Mouse (Mus musculus): ENCODE measurements around the gene Dvl2. TPM values are rescaled to one million over a fixed set of nuclear protein-coding genes. Genes with fewer than 3 reads are reported as not detected.

Gene Dvl2
- polyA plus RNA-seq, 1 experiment from 2014 or later: 45.9 TPM

GRCm38 (mm10) chr11:69998567-69999491, 1.6 kb upstream of the Dvl2 start:
- Histone ChIP-seq H3K4me2 (replicated peaks) (no peak overlapping the region), H3K4me3 (no peak overlapping the region), H3K27me3 (no peaks in the 10 kb centered on the region), H3K9ac (peak overlapping the region; percentile 18; the same call in 1 of the 2 replicates), H3K9me3 (replicated peaks) (no peaks in the 10 kb centered on the region), H3K27ac (no peak overlapping the region), H3K4me1 (peaks cover 47% of the 10 kb centered on the region), H3K36me3 (peaks cover 31% of the 10 kb centered on the region)
- 94% methylated on average over 27 of the region's 27 CpGs for WGBS
- ATAC-seq (ENCODE audit: low FRiP score): no peak

- no peak for ATAC-seq (ENCODE audit: low FRiP score)
- Histone ChIP-seq H3K4me3 (peak overlapping the region; percentile 82; the same call in 1 of the 2 replicates), H3K9ac (no peak overlapping the region), H3K4me2 (replicated peaks) (peak overlapping the region; percentile 70; the same call in 1 of the 2 replicates), H3K27me3 (no peaks in the 10 kb centered on the region), H3K4me1 (peaks cover 47% of the 10 kb centered on the region), H3K27ac (peak overlapping the region; percentile 98; the same call in 1 of the 2 replicates), H3K36me3 (peaks cover 25% of the 10 kb centered on the region), H3K9me3 (replicated peaks) (no peaks in the 10 kb centered on the region)
- WGBS: 90% methylated on average over 8 of the region's 8 CpGs
Measured at GRCm38 (mm10) chr11:69999666-70000065, 729 bp upstream of the Dvl2 start.

- Histone ChIP-seq H3K4me1 (peaks cover 44% of the 10 kb centered on the region), H3K4me2 (replicated peaks) (peak overlapping the region; percentile 70), H3K9me3 (replicated peaks) (no peaks in the 10 kb centered on the region), H3K36me3 (peaks cover 39% of the 10 kb centered on the region), H3K9ac (peak overlapping the region; percentile 79), H3K27ac (peak overlapping the region; percentile 98), H3K4me3 (peak overlapping the region; percentile 82), H3K27me3 (no peaks in the 10 kb centered on the region)
- WGBS: 16% methylated on average over 8 of the region's 8 CpGs
- no peak for ATAC-seq (ENCODE audit: low FRiP score)
Measured at GRCm38 (mm10) chr11:70001159-70001558, 764 bp downstream of the Dvl2 start.

- Histone ChIP-seq H3K9ac (0 out of 2 replicates have a peak overlapping the region, but pooled peaks have one; percentile 25), H3K4me1 (peaks cover 44% of the 10 kb centered on the region), H3K4me3 (peak overlapping the region; percentile 82), H3K27me3 (no peaks in the 10 kb centered on the region), H3K36me3 (peaks cover 46% of the 10 kb centered on the region), H3K4me2 (replicated peaks) (peak overlapping the region; percentile 70), H3K9me3 (replicated peaks) (no peaks in the 10 kb centered on the region), H3K27ac (no peak overlapping the region)
- no peak for ATAC-seq (ENCODE audit: low FRiP score)
Measured at GRCm38 (mm10) chr11:70001865-70002264, 1.5 kb downstream of the Dvl2 start.

- peak overlapping the region; percentile 70 for H3K4me2 ChIP-seq (replicated peaks)
- WGBS: 91% methylated on average over 2 of the region's 2 CpGs
- no peaks in the 10 kb centered on the region for H3K27me3 ChIP-seq
- H3K27ac ChIP-seq: no peak overlapping the region
- peaks cover 41% of the 10 kb centered on the region for H3K4me1 ChIP-seq
- ATAC-seq (ENCODE audit: low FRiP score): no peak
- no peaks in the 10 kb centered on the region for H3K9me3 ChIP-seq (replicated peaks)
- peak overlapping the region; percentile 82; the same call in 1 of the 2 replicates for H3K4me3 ChIP-seq
- peak overlapping the region; percentile 25; the same call in 1 of the 2 replicates for H3K9ac ChIP-seq
- H3K36me3 ChIP-seq: peaks cover 52% of the 10 kb centered on the region
Measured at GRCm38 (mm10) chr11:70002471-70002870, 2.1 kb downstream of the Dvl2 start.

GRCm38 (mm10) chr11:70005521-70005920, 5.1 kb downstream of the Dvl2 start:
- Histone ChIP-seq H3K27me3 (no peaks in the 10 kb centered on the region), H3K4me1 (peaks cover 31% of the 10 kb centered on the region), H3K4me2 (replicated peaks) (no peak overlapping the region), H3K9me3 (replicated peaks) (no peaks in the 10 kb centered on the region), H3K4me3 (no peak overlapping the region), H3K36me3 (peaks cover 61% of the 10 kb centered on the region), H3K27ac (no peak overlapping the region), H3K9ac (no peak overlapping the region)
- 0 out of 2 replicates have a peak, but pooled peaks have one; percentile 23 for ATAC-seq (ENCODE audit: low FRiP score)
- WGBS: 37% methylated on average over 5 of the region's 5 CpGs

- Histone ChIP-seq H3K9ac (no peak overlapping the region), H3K27ac (no peak overlapping the region), H3K4me3 (no peak overlapping the region), H3K36me3 (peaks cover 86% of the 10 kb centered on the region), H3K9me3 (replicated peaks) (no peaks in the 10 kb centered on the region), H3K4me1 (peaks cover 13% of the 10 kb centered on the region), H3K4me2 (replicated peaks) (no peak overlapping the region), H3K27me3 (no peaks in the 10 kb centered on the region)
- WGBS: 89% methylated on average over 6 of the region's 6 CpGs
- no peak for ATAC-seq (ENCODE audit: low FRiP score)
Measured at GRCm38 (mm10) chr11:70010033-70010432, 9.6 kb downstream of the Dvl2 start.

- Histone ChIP-seq H3K4me3 (no peak overlapping the region), H3K27ac (no peak overlapping the region), H3K36me3 (peaks cover 81% of the 10 kb centered on the region), H3K4me2 (replicated peaks) (no peak overlapping the region), H3K9ac (no peak overlapping the region), H3K9me3 (replicated peaks) (no peaks in the 10 kb centered on the region), H3K4me1 (peaks cover 14% of the 10 kb centered on the region), H3K27me3 (no peaks in the 10 kb centered on the region)
- ATAC-seq (ENCODE audit: low FRiP score): no peak
- 84% methylated on average over 12 of the region's 12 CpGs for WGBS
Measured at GRCm38 (mm10) chr11:70010548-70010947, 10.2 kb downstream of the Dvl2 start.

- no peaks in the 10 kb centered on the region for H3K9me3 ChIP-seq (replicated peaks)
- H3K27me3 ChIP-seq: no peaks in the 10 kb centered on the region
- no peak overlapping the region for H3K4me2 ChIP-seq (replicated peaks)
- H3K9ac ChIP-seq: no peak overlapping the region
- H3K27ac ChIP-seq: no peak overlapping the region
- H3K4me3 ChIP-seq: no peak overlapping the region
- WGBS: 66% methylated on average over 10 of the region's 10 CpGs
- no peak for ATAC-seq (ENCODE audit: low FRiP score)
- H3K36me3 ChIP-seq: peaks cover 76% of the 10 kb centered on the region
- peaks cover 15% of the 10 kb centered on the region for H3K4me1 ChIP-seq
Measured at GRCm38 (mm10) chr11:70010961-70011360, 10.6 kb downstream of the Dvl2 start.

GRCm38 (mm10) chr11:70012931-70013330, 12.5 kb downstream of the Dvl2 start:
- 87% methylated on average over 9 of the region's 9 CpGs for WGBS
- Histone ChIP-seq H3K4me1 (peaks cover 28% of the 10 kb centered on the region), H3K4me2 (replicated peaks) (no peak overlapping the region), H3K9me3 (replicated peaks) (no peaks in the 10 kb centered on the region), H3K9ac (no peak overlapping the region), H3K27ac (no peak overlapping the region), H3K36me3 (peaks cover 57% of the 10 kb centered on the region), H3K4me3 (no peak overlapping the region), H3K27me3 (no peaks in the 10 kb centered on the region)
- no peak for ATAC-seq (ENCODE audit: low FRiP score)

GRCm38 (mm10) chr11:70013408-70013807, 13.0 kb downstream of the Dvl2 start:
- Histone ChIP-seq H3K4me2 (replicated peaks) (no peak overlapping the region), H3K9me3 (replicated peaks) (no peaks in the 10 kb centered on the region), H3K27me3 (no peaks in the 10 kb centered on the region), H3K9ac (no peak overlapping the region), H3K4me1 (peaks cover 30% of the 10 kb centered on the region), H3K27ac (no peak overlapping the region), H3K36me3 (peaks cover 52% of the 10 kb centered on the region), H3K4me3 (no peak overlapping the region)
- no peak for ATAC-seq (ENCODE audit: low FRiP score)
- WGBS: 87% methylated on average over 3 of the region's 3 CpGs

- ATAC-seq (ENCODE audit: low FRiP score): no peak
- Histone ChIP-seq H3K9me3 (replicated peaks) (no peaks in the 10 kb centered on the region), H3K27ac (no peak overlapping the region), H3K36me3 (peaks cover 46% of the 10 kb centered on the region), H3K9ac (0 out of 2 replicates have a peak overlapping the region, but pooled peaks have one; percentile 13), H3K4me3 (no peak overlapping the region), H3K27me3 (no peaks in the 10 kb centered on the region), H3K4me1 (peaks cover 34% of the 10 kb centered on the region), H3K4me2 (replicated peaks) (0 out of 2 replicates have a peak overlapping the region, but pooled peaks have one; percentile 86)
- 63% methylated on average over 5 of the region's 5 CpGs for WGBS
Measured at GRCm38 (mm10) chr11:70014051-70014450, 13.7 kb downstream of the Dvl2 start.

Data from hindbrain, embryonic 12.5 days (tissue).